Mouse (Mus musculus): ENCODE measurements at regions not wholly inside any gene's neighbourhood (a gene's known extent, or its start where the extent isn't known, plus 50 kb on each side); places are given as distances from the start of the nearest gene placed in this dataset.
"Not testable (repeated sequence)": the region's sequence is repeated elsewhere in the genome, so short reads cannot be mapped to it uniquely, and the experiment has no call there.

DNA sequence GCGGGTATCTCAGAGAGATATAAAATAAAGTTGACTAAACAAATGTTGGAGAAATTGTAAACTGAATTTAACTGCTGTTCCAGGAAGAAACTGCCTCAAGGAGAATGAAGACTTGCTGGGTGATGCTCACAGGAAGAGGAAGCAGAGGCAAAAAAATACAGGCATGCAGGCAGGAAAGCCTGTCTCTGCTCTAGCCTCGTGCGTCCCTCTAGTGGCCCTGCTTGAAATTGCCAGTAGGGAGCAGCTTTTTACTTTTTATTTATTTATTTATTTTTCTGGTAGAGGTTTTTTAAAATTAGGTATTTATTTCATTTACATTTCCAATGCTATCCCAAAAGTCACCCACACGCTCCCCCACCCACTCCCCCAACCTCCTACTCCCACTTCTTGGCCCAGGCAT, 118.1 kb downstream of the 4930474N05Rik start:
- Histone ChIP-seq H3K27me3 (ENCODE audit: control insufficient read depth, insufficient read depth, low read length) (no peaks in the 10 kb centered on the region), H3K36me3 (ENCODE audit: control insufficient read depth, insufficient read depth, low read length) (no peaks in the 10 kb centered on the region), H3K79me2 (replicated peaks; ENCODE audit: control insufficient read depth, insufficient read depth, low read length) (no peaks in the 10 kb centered on the region), H3K4me1 (ENCODE audit: control insufficient read depth, insufficient read depth, low read length) (no peaks in the 10 kb centered on the region), H3K4me3 (no peak overlapping the region), H3K9ac (ENCODE audit: low read depth, low read length) (no peak overlapping the region), H3K27ac (no peak overlapping the region)
- TF ChIP-seq EP300 (IDR thresholded peaks at IDR 0.05; ENCODE audit: insufficient read depth, low read depth, low read length) (no peak), CTCF (IDR thresholded peaks at IDR 0.05) (peak; percentile 71)
- 42% methylated on average over 4 of the region's 4 CpGs for WGBS
- peak in 1 of 2 experiments; percentile 22 for DNase-seq
- intact Hi-C loops (cut with DNase I) = loop anchor here (5.0 kb wide), 1 partner anchor 1401 kb away; no protein-coding TSS in a partner anchor

DNA sequence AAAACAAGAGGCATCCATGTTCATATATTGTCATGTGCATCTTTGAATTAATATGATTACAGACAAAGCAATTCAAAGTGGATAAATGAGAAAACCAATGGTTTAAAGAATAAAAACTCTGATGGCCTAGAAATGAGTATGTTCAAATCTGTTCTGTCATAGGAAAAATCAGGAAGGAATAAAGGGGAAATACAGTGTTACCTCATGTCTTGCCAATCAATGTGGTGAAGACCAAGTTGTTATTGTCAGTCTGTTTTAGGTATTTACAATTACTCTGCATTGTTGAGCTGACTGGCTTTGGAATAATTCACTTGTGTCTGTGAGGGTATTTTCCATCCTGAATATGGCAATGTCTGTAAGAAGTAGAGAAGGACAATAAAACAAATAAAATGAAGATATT, 151.1 kb downstream of the 4930474N05Rik start:
- H3K36me3 ChIP-seq (ENCODE audit: control insufficient read depth, insufficient read depth, low read length) = no peaks in the 10 kb centered on the region
- no peak overlapping the region for H3K9ac ChIP-seq (ENCODE audit: low read depth, low read length)
- intact Hi-C loops (cut with DNase I) = no loop called here
- no peak overlapping the region for H3K4me3 ChIP-seq
- DNase-seq = no peak
- H3K27ac ChIP-seq = no peak overlapping the region
- no peaks in the 10 kb centered on the region for H3K27me3 ChIP-seq (ENCODE audit: control insufficient read depth, insufficient read depth, low read length)
- H3K79me2 ChIP-seq (replicated peaks; ENCODE audit: control insufficient read depth, insufficient read depth, low read length) = no peaks in the 10 kb centered on the region
- no peaks in the 10 kb centered on the region for H3K4me1 ChIP-seq (ENCODE audit: control insufficient read depth, insufficient read depth, low read length)
- TF ChIP-seq EP300 (IDR thresholded peaks at IDR 0.05; ENCODE audit: insufficient read depth, low read depth, low read length) (no peak), POLR2A (IDR thresholded peaks at IDR 0.05; ENCODE audit: insufficient read depth, low read depth, low read length) (no peak), CTCF (IDR thresholded peaks at IDR 0.05) (no peak)

DNA sequence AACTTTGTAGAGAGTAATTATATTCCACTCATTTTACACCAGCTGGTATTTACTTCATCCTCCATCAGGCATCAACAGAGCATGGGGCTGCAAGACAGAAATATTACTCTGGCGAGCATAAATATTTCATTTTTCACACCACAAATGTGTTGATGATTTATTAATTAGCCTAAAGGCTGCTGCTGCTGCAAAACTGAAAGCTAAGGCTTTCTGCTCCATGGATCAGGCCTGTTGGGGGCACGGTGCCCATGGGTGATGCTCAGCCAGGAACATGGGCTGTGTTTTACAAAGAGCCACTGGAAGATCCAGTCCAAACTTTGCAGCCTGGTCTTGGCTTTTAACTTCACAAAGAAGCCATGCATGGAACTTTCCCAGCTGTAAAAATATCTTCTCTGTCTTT, 167.4 kb downstream of the 4930474N05Rik start:
- Histone ChIP-seq H3K27me3 (ENCODE audit: control insufficient read depth, insufficient read depth, low read length) (no peaks in the 10 kb centered on the region), H3K9ac (ENCODE audit: low read depth, low read length) (no peak overlapping the region), H3K4me1 (ENCODE audit: control insufficient read depth, insufficient read depth, low read length) (no peaks in the 10 kb centered on the region), H3K27ac (no peak overlapping the region), H3K79me2 (replicated peaks; ENCODE audit: control insufficient read depth, insufficient read depth, low read length) (no peaks in the 10 kb centered on the region), H3K4me3 (no peak overlapping the region), H3K36me3 (ENCODE audit: control insufficient read depth, insufficient read depth, low read length) (no peaks in the 10 kb centered on the region)
- TF ChIP-seq EP300 (IDR thresholded peaks at IDR 0.05; ENCODE audit: insufficient read depth, low read depth, low read length) = no peak
- TF ChIP-seq CTCF (IDR thresholded peaks at IDR 0.05) = no peak
- TF ChIP-seq POLR2A (IDR thresholded peaks at IDR 0.05; ENCODE audit: insufficient read depth, low read depth, low read length) = no peak
- no peak for DNase-seq
- intact Hi-C loops (cut with DNase I) = no loop called here
- 72% methylated on average over 2 of the region's 2 CpGs for WGBS

GRCm38 (mm10) chr14:36283825-36284414, 189.2 kb downstream of the 4930474N05Rik start:
- TF ChIP-seq EP300 (IDR thresholded peaks at IDR 0.05; ENCODE audit: insufficient read depth, low read depth, low read length) (no peak), POLR2A (IDR thresholded peaks at IDR 0.05; ENCODE audit: insufficient read depth, low read depth, low read length) (no peak), CTCF (IDR thresholded peaks at IDR 0.05) (no peak)
- Histone ChIP-seq H3K79me2 (replicated peaks; ENCODE audit: control insufficient read depth, insufficient read depth, low read length) (no peaks in the 10 kb centered on the region), H3K27ac (no peak overlapping the region), H3K4me1 (ENCODE audit: control insufficient read depth, insufficient read depth, low read length) (no peaks in the 10 kb centered on the region), H3K4me3 (no peak overlapping the region), H3K27me3 (ENCODE audit: control insufficient read depth, insufficient read depth, low read length) (no peaks in the 10 kb centered on the region), H3K36me3 (ENCODE audit: control insufficient read depth, insufficient read depth, low read length) (no peaks in the 10 kb centered on the region), H3K9ac (ENCODE audit: low read depth, low read length) (no peak overlapping the region)
- 58% methylated on average over 1 of the region's 1 CpGs for WGBS
- intact Hi-C loops (cut with DNase I) = no loop called here
- DNase-seq = no peak

DNA sequence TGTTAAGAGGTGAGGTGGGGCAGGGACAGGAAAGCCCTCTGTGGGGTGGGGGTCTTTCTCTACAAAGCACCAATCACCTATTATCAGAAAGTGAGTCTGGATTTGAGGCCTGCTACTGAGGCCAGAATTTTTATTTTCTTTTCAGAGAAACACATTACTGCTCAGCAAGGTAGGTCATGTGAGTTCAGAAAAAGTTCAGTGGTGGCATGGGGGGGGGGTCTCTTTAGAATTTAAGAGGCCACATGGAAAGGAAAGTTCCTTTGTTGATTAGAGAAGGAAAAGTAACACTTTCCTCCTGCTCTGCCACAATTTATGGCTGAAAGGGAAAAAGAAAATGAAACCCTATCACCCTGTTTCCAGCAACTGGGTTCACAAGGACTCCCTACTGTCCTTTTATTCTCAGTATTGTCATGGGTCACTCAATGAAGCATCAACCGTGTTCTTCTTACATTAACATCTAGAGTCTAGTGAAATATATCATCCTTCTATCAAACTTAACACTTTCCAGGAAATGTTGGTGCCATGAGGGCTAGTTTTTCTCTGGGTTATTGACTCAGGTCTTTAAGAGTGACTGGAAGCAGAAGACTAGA, 194.1 kb downstream of the 4930474N05Rik start:
- H3K27me3 ChIP-seq (ENCODE audit: control insufficient read depth, insufficient read depth, low read length) = no peaks in the 10 kb centered on the region
- TF ChIP-seq CTCF (IDR thresholded peaks at IDR 0.05) (no peak), EP300 (IDR thresholded peaks at IDR 0.05; ENCODE audit: insufficient read depth, low read depth, low read length) (no peak), POLR2A (IDR thresholded peaks at IDR 0.05; ENCODE audit: insufficient read depth, low read depth, low read length) (no peak)
- H3K9ac ChIP-seq (ENCODE audit: low read depth, low read length) = no peak overlapping the region
- DNase-seq = no peak
- no peak overlapping the region for H3K4me3 ChIP-seq
- WGBS = 62% methylated on average over 1 of the region's 1 CpGs
- intact Hi-C loops (cut with DNase I) = no loop called here
- no peaks in the 10 kb centered on the region for H3K36me3 ChIP-seq (ENCODE audit: control insufficient read depth, insufficient read depth, low read length)
- no peaks in the 10 kb centered on the region for H3K4me1 ChIP-seq (ENCODE audit: control insufficient read depth, insufficient read depth, low read length)
- no peaks in the 10 kb centered on the region for H3K79me2 ChIP-seq (replicated peaks; ENCODE audit: control insufficient read depth, insufficient read depth, low read length)
- H3K27ac ChIP-seq = no peak overlapping the region

- Histone ChIP-seq H3K9ac (ENCODE audit: low read depth, low read length) (no peak overlapping the region), H3K27me3 (ENCODE audit: control insufficient read depth, insufficient read depth, low read length) (no peaks in the 10 kb centered on the region), H3K79me2 (replicated peaks; ENCODE audit: control insufficient read depth, insufficient read depth, low read length) (no peaks in the 10 kb centered on the region), H3K36me3 (ENCODE audit: control insufficient read depth, insufficient read depth, low read length) (no peaks in the 10 kb centered on the region), H3K4me3 (no peak overlapping the region), H3K27ac (no peak overlapping the region), H3K4me1 (ENCODE audit: control insufficient read depth, insufficient read depth, low read length) (no peaks in the 10 kb centered on the region)
- intact Hi-C loops (cut with DNase I) = no loop called here
- no peak for DNase-seq
- TF ChIP-seq POLR2A (IDR thresholded peaks at IDR 0.05; ENCODE audit: insufficient read depth, low read depth, low read length) (no peak), EP300 (IDR thresholded peaks at IDR 0.05; ENCODE audit: insufficient read depth, low read depth, low read length) (no peak), CTCF (IDR thresholded peaks at IDR 0.05) (no peak)
- WGBS = 89% methylated on average over 1 of the region's 1 CpGs
Measured at GRCm38 (mm10) chr14:36310324-36310723, 215.6 kb downstream of the 4930474N05Rik start.

DNA sequence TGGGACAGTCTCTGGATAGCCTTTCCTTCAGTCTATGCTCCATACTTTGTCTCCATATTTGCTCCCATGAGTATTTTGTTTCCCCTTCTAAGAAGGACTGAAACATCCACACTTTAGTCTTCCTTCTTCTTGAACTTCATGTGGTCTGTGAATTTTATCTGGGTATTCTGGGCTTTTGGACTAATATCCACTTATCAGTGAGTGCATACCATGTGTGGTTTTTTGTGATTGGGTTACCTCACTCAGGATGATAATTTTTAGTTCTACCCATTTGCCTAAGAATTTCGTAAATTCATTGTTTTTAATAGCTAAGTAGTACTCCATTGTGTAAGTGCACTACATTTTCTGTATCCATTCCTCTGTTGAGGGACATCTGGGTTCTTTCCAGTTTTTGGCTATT, 220.0 kb downstream of the 4930474N05Rik start:
- H3K9ac ChIP-seq (ENCODE audit: low read depth, low read length); H3K27me3 ChIP-seq (ENCODE audit: control insufficient read depth, insufficient read depth, low read length); H3K4me3 ChIP-seq; H3K4me1 ChIP-seq (ENCODE audit: control insufficient read depth, insufficient read depth, low read length); intact Hi-C loops (cut with DNase I); H3K36me3 ChIP-seq (ENCODE audit: control insufficient read depth, insufficient read depth, low read length); DNase-seq; H3K79me2 ChIP-seq (replicated peaks; ENCODE audit: control insufficient read depth, insufficient read depth, low read length); H3K27ac ChIP-seq: not testable (repeated sequence)
- WGBS = 62% methylated on average over 1 of the region's 1 CpGs
